Mouse (Mus musculus) cerebellum, adult 8-10 months (tissue): ENCODE results near the gene Entpd6.

ENCODE experiments used
- DNase-seq: peaks from one replicate; pipeline ENCODE4 v3.0.0; 2022

Entpd6 gene

DNA sequence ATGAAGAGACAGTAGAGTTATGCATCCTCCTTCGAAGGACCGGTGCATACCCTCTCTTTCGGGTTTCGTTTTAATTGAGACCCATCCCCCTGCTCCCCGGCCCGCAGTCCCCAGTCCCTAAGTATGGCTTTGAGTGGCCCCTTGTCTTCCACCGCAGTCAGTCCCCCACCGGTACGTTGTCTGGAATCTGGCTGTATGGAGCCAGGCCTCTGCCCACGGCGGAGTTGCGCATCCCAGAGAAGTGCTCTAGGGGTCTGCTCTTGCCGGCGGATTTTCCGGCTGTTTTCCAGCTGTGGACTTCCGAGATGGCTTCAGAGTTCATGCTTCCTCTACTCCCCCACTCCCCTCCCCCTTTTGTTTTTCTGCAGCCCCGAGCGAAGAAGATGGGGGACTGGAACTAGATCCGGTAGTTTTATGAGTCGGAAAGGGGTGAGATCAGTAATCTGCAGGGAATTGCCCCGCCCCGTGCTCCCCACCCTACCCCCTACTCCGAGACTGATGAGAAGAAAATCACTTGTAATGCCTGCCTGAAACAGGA lies 38.5 kb downstream of the Entpd6 start:
- no peak for DNase-seq

DNA sequence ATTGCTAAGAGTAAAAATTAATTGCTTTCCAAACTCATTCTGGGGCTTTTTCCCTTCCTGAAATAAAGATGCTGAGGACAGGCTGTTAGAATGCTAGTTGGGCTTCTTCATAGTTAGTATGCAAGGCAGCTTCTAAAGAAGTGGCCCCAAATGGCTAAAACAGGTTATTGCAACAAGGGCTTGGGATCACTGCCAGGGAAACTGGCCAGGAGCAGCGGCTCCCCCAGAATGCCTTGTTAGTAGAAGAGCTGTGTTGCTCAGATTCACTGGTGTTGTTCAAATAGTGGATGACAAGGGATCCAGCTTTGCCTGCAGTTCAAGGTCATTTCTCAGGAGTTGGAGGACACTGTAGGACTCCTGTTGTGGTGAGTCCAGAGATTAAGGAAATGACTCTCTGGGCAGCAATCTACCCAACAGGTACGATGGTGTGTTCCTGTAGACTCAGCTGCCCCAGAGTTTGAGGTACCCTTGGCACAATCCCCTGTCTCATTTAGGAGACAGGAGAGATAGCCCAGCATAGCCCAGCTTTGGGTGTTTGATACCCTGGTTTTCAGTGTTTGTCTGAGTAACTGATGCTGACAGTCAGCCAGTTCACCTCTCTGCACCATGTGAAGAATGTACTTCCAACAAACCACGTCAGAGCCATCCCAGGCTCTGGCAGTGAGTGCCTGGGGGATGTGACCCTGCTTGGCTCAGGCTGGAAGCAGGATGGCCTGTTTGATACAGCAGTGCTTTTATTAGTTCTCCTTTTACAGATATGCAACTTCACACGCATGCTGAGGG lies 40.1 kb downstream of the Entpd6 start:
- DNase-seq, result peak; percentile 87

DNA sequence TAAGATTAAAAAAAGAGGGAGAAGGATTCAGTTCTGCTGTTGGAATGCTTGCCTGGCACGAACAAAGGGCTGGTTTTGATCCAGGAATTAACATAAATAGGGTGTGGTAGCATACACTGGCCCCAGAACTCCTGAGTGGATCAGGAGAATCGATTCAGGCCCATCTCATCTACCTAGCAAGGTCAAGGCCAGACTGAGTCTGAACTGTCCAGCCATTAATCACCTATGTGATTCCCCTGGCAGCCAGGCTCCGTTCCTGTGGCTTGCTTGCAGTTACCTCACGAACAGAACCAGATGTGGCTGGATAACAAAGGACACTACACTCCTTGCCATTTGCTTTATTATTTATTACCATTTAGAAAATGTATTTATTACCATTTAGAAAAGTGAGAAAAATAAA lies 44.5 kb downstream of the Entpd6 start:
- DNase-seq, result no peak

DNA sequence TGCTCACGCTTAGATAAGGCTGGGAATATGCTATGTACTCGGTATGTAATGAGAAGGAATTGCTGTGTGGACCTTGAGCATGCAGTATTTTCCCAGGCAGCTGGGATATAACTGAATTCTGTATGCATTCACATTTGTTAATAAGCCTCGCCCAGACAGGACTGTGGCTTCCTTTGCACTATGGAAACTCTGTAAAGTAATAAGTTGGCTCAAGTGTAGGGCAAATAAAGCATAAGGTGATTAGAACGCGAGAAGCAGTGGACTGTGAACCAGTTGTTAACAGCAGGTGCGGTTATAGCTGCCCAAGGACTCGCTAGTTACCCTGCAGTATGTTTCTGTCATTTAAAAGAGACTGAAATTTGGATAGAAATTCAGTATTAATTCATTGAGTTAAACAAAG lies 49.2 kb downstream of the Entpd6 start:
- DNase-seq, result no peak

DNA sequence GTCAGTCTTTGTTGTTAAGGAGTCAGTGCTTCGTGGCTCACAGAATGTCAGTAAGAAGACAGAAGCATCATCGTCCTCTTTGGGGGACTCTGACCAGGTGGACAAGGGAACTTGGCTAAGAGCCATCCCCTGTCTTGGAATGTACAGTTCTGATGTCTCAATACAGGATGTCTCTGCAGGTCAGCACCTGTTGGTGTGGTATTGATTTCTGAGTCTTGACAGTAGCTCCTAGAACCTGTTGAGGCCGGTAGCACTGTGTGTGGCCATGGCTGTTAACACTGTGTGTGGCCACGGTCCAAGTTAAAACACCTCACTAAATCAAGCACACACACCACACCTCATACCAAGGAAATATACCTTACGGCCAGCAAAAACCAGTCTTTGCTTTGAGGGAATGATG lies 51.8 kb downstream of the Entpd6 start:
- no peak for DNase-seq

DNA sequence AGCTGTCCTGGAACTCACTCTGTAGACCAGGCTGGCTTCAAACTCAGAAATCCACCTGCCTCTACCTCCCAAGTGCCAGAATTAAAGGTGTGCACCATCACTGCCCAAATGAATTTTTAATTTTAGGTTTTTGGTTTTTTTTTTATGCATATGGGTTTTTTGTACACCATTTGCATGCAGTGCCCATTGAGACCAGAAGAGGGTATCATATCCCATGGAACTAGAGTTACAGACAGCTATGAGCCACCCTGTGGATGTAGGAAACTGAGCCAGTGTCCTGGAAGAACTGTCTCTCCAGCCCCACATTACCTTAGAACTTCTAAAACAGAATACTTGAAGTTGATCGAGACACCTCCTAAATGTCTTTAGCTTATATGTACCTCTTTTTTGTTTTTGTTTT lies 54.2 kb downstream of the Entpd6 start:
- DNase-seq, result no peak

DNA sequence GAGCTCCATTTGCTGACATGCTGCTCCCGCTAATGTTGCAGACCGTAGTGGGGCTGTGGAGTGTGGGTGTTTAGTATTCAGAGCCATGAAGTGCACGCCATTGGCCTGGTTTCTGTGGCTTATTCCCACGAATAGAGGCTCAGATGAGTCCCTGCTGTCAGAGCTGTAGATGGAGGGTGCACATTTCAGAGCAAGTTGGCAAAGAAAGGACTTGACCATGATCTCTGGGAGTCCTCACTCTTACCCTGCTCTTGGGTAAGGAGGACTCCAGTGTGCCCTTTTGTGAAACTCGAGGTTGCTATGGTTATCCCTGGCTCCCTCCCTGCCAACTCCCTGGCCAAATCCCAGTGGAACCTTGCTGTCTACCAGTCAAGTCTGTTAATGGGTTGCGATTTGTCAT lies 59.5 kb downstream of the Entpd6 start:
- DNase-seq, result no peak

DNA sequence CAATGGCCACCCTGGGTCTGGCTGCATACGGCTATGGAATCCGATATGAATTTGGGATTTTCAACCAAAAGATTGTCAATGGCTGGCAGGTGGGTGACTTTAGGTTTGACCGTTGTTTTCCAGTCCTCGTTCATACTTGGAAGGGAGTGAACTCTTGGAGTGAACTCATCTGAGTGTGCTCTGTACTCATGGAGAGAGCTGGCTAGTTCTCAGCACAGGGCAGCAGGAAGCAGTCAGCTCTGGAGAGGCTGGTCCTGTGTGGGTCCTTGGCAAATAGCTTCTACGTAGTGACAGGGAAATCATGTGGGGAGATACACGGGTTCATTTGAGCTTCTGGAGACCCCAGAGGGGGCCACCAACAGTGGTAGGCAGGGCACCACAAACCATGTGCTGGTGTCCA lies 60.0 kb downstream of the Entpd6 start:
- DNase-seq, result no peak

DNA sequence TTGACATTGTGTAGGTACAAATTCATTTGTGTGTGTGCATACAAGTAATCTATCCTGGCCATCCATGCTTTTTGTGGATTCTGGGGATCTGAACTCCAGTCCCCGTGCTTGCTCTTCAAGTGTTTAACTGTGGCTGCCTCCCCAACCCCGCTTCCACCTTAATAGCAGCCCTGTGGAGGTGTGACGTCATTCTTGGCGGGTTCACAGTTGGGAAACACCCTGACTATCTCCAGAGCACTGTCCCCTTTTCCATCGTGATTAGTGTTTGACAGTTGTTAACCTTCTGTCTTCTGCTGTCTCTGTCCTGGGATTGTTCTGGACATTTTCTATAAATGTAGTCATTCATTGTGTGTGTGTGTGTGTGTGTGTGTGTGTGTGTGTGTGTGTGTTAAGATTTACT lies 61.8 kb downstream of the Entpd6 start:
- no peak for DNase-seq

DNA sequence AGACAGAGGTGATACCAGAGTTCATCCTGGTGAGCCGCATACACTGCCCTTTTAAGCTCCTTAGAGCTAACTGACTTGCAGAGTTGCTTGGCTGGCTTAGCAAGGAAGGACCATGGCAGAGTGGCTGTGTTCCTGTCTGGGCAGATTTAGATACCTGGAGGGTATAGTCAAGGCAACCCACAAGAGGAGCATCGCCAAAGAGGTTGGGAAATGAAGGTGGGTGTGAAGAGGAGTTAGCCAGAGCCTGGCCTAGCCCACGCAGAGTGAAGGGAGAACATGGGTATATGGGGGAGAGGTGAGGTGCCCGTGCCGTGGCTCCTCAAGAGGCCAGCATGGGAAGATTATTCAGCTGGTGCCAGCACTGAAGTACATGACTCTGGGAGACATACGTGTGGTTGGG lies 64.0 kb downstream of the Entpd6 start:
- DNase-seq, result no peak

DNA sequence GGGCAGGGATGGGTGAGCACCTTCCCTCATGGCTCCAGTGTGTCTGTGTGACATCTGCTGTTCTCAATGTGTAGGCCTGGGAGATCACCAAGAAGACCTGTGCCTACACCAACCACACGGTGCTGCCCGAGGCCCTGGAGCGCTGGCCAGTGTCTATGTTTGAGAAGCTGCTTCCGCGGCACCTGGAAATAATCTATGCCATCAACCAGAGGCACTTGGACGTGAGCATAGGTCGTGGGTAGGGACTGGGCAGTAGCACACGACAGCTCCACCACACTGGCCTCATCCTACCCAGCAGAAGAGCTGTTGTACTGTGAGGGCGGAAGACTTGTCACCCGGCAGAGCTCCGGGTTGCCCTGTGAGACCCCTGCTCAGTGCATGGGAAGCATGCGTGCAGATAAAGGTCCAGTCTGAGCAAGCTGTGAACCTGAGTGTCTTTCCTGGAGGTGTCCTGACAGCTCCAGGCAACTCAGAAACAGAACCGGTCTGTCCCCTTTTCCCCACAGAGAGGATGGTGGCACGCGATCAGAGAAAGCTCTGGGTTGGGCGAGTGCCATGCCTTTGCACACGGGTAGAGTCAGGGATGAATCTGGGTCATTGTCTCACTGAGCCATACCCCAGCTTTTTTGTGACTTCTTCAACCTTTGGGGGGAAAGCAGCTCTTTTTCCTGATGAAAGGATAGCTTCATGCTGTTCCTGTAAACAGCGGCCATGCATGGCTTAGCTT lies 68.0 kb downstream of the Entpd6 start:
- DNase-seq, result peak; percentile 61

DNA sequence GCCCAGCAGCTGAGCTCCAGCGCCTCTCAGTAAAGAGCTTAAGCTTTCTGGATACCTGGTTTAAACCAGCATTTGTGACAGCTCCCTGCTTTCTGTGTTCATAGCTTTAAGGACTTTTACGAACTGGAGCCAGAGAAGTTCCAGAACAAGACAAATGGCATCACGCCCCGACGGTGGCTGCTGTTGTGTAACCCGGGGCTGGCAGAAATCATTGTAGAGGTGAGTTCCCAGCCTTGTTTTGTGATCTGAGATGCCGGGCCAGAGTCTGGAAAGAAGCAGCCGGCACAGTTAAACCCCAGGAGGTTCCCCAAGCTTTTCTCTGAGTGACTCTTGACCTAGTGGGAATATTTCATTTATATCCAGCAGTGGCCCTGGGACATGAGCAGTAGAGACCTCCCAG lies 69.9 kb downstream of the Entpd6 start:
- no peak for DNase-seq

DNA sequence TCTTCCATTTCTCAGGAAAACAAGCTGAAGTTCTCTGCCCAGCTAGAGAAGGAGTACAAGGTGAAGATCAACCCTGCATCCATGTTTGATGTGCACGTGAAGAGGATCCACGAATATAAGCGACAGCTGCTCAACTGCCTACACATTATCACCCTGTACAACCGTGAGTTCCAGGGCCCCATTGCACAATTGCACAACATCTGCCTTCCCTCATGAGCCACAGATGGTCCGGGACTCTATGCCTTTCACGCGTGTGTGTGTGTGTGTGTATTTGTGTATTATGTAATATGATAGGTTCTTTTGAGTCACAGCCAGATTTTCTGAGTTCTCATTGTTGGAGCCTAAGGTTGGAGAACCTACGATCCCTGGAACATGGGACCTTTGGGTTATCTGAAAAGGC lies 71.9 kb downstream of the Entpd6 start:
- DNase-seq, result no peak
